Mouse (Mus musculus) c-Kit-positive CD71-positive TER-119-positive erythroid progenitor cells, embryonic 14.5 days (primary cell): Measurements from ENCODE around the gene Pik3r4.

Experiments used
- DNase-seq: peaks from one replicate; pipeline ENCODE4 v3.0.0-alpha.2; 2013; ENCODE audit warnings: low spot score

The Pik3r4 gene

DNA sequence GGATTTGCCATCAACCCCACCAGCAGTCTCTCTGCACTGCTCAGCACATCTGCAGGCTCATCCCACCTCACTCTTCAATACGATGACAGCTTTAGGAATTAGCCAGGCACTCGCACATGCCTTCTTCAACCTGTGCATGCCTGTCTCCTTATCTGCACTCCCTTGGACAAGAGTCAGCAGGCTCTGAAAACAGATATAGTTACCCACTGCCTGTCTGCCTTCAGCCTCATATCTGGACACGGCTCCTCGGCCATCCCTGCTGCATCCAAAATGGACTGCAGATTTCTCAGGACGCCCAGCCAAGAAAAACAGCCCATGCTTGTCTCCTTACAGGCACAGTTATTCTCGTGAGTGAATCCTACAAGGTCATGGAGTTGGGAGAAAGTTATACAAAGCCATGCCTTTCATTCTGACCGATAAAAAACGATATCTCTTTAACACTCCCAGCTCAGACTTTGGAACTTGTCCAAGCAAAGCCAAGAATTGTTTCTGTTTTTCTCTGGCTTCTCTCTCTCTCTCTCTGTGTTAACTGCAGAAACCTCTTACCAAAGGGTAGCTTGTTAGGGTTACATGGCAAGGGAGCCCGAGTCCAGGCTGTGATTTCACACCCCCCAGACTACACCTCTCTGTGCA lies 55.1 kb downstream of the Pik3r4 start:
- DNase-seq, result no peak

DNA sequence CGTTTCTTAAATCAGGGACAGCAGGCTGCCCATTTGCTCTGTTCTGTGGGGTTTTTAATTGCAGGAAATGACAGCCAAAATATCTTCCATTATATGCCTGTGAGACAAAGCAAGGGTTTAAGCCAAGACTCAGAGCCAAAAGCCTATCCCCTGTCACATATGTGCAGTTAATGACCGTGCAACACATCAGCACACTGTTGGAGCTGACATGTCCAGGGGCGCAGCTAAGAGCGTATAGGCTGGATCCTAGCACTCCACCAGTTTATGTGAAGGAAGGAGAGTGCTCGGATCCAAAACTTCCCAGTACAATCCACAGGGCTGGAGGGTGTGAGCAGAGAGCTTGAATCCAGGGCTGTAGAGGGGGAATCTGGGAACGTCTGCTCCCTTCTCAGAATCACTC lies 57.9 kb downstream of the Pik3r4 start:
- DNase-seq, result no peak

DNA sequence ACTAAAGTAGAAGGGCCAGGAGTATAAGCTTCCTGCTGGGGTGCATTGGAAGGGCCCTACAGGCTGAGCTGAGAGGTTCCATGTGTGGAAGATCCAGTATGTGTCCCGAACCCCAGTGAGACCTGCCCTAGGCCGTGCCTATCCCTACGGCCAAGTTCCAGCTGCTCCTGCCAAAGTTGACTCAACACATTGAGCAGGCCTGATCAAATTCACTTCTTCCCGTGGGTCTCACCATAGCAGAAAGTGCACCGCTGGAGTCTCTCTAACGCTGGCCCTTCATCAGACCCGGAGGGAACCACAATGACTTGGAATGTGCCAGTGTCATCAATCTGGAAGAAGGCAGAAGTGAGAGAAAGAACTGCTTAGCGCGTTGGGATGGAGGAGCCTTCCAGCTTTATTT lies 59.2 kb downstream of the Pik3r4 start:
- DNase-seq, result no peak

DNA sequence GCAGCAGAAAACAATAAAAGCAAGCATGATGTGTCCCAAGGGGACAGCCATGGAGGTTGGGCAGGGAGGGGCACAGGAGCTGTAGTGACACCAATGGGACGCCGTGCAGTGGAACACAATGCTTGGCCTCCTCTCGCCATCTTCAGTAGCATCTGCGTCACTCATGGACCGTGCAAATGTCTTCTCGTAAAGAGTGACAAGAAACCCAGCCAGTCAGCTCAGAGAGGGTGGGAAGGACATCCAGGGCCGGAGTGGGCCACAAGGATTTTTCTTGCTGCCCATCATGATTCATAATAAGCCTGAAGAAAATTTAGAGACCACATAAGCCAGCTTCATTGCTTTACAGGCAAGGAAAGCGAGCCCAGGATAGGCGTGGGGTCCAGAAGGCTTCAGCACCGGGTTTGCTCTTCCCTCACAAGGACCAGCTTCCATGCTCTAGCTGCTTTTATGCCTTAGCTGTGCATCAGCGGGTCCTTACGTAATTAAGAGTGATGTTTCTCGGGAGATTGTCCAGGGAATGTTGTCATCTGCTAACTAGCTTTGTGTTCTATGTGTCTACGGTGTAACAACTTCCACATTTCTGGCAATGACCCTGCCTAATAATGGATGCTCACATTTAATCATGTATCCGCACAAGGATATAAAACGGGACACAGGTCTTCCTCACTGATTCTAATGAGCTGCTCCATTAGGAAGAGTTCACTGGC lies 61.6 kb downstream of the Pik3r4 start:
- no peak for DNase-seq

DNA sequence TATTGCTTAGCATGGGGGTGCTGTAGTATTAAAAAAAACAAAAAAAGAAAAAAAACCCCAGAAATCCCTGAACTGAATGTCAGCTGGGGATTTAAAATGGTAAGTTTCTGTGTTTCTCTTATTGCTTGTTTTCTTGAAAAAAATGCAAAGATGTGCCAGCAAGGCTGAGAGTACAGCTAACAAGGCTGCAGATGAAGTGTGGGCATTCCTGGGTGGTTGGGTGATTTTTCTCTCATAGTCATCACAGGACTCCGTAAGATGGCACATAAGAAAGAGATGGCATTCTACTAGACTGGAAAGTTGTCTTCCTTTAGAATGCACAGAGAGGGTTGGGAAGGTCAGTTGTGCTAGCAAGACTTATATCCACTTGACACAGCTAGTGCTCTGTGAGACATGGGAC lies 62.2 kb downstream of the Pik3r4 start:
- no peak for DNase-seq

DNA sequence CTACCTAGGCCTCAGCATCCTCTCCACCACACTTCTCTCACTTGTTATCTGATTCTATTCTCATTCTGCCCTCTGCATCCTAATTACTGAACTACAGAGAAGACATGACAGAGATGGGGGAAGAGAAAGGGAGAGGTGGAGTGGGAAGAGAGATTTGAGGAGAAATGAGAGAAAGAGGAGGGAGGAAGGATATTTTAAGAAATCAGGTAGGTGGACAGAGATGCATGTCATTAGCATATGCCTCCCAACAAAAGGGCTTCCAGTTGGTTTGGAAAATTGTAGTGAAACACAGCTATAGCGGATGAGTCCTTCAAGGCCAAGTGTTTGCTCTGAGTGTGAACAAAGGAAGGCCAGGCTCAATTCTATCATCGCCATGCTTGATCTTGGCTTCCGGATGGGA lies 69.3 kb downstream of the Pik3r4 start:
- DNase-seq, result no peak

DNA sequence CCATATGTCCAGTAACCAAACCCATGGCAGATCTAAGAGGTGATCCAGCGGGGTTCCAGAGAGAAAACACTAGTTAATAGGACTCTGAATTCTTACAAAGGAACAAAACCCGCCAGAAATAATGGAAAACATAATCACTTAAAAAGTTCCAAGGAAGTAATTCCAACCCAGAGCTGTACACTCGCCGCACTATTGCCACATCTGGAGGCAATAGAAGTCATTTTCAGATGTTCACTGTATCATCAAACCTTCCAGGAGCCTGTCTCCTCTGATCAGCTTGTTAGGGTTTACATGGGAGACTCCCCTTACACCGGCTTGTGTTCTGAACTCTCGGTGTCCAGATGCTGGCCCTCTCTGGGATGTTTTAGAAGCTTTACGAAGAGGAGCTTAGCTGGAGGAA lies 76.6 kb downstream of the Pik3r4 start:
- DNase-seq, result no peak

DNA sequence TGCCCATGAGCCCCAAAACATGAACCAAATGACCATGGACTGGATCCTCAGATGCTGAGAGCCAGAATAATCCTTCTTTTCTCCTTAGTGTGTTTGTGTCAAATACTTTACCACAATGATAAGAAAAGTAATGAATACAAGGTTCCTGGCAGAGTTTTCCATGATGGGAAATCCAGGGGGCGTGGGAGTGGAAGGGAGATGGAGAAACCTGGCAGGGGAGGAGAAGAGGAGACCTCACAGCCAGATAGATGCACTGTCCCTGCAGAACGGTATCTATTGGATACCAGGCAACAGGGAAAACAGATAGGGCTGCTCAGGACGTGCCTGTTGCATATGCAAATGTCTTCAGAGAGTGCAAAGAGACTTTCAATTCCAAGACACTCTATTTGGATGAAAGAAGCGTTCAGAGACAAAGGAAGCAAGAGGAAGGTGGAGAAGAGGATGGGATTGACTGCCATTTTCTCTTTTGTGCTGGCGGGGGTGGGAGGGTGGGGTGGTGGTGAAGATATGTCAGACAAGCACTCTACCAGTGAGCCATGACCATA lies 77.1 kb downstream of the Pik3r4 start:
- DNase-seq, result no peak

DNA sequence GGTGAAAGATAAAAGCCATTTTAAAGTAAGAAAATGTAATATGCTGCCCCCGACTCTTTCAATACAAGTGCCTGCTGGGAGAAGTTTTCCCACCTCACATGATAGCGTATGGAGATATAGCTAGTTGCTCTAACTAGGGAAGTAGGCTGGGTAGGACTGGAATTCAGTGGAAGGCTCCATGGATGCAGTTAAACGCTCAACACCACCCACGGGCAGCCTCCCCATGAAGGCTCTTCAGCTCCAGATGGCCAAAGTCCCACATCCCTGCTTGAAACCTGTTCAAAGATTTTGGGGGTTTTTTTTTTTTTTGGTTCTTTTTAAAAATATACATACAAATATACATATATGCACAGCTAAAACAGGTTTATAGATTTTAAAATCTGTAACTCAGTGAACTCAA lies 77.7 kb downstream of the Pik3r4 start:
- DNase-seq, result no peak

DNA sequence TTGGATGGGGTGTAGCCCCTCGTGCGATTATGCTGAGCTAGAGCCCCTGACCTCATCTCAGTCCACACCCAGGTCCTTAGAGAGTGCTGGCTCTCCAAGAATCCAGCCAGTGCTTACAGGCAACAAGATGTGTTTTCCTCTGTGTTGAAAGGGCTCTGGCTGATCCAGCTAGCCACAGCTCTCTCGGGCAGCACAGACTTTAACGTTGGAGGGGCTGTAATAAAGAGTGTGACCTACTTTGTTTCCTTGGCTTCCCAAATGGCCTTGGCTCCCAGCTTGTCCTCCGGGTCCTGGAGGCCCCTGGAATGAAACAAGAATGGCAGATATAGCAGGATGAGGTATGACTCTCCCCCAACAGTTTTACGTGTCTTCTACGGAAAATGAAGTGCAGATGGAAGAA lies 89.2 kb downstream of the Pik3r4 start:
- no peak for DNase-seq

DNA sequence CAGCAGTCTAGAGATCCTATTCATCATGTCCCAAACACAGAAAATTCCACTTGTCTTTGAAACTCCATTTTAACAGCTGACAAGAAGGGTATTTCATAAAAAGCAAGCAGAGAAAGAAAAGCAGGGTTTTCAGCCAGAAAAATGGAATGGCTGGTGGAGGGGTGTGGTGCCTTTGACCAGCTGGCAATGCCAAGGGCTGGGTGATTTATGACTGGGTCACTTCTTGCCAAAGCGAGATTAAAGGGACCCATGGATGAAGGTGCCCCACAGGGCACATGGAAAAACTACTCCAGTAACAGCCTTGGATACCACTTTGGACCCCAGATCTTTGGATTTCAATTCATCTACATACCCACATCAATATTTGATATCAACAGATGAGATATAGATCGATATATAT lies 91.9 kb downstream of the Pik3r4 start:
- no peak for DNase-seq

DNA sequence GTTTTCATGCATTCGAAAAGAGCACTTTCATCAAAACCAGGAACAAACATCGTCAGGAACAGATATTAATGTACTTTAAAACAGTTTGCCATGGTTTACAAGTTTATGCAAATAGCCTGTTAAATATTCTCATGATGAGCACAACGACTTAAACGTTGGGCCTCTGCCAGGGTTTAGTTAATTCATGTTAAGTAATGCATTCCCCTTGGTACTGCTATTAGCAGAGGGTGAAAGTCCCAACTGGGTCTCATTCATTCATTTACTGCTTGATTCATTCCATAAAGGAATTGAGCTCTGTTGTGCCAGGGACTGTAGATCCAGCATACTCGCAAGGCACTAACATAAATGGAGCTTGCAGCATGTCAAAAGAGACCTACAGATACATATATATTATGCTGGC lies 92.4 kb downstream of the Pik3r4 start:
- no peak for DNase-seq
